Mouse (Mus musculus) heart, postnatal 0 days (tissue): ENCODE results near the gene Fkbp7. TPM values are rescaled to one million over a fixed set of nuclear protein-coding genes. Genes with fewer than 3 reads are reported as not detected.
"Not testable (repeated sequence)": the region's sequence is repeated elsewhere in the genome, so short reads cannot be mapped to it uniquely, and the experiment has no call there.

Experiments used
- ATAC-seq: fragments of 200-750 bp; cut with Nextera tagmentation; 2 replicates; pipeline ENCODE4 v1.8.0; 2017; ENCODE audit warnings: low read depth, moderate number of reproducible peaks, moderate library complexity; ENCODE audit not compliant: insufficient read depth
- DNase-seq: peaks from one replicate; pipeline ENCODE4 v3.0.0-alpha.2; 2016; ENCODE audit warnings: low spot score
- H3K27ac ChIP-seq: fragments of 300-500 bp; sonication (generic); 2 replicates; pipeline ENCODE4 v1.5.1; 2014; ENCODE audit warnings: low read depth, mild to moderate bottlenecking
- H3K27me3 ChIP-seq: fragments of 300-500 bp; sonication (generic); 2 replicates; pipeline ENCODE4 v1.6.1; 2014; ENCODE audit warnings: low read length, mixed read lengths; ENCODE audit not compliant: control insufficient read depth, insufficient read depth
- H3K36me3 ChIP-seq: fragments of 300-500 bp; sonication (generic); replicated peaks from 2 replicates; pipeline ENCODE4 v1.6.1; 2014; ENCODE audit warnings: low read length, mixed read lengths; ENCODE audit not compliant: control insufficient read depth, insufficient read depth
- H3K4me1 ChIP-seq: fragments of 300-500 bp; sonication (generic); 2 replicates; pipeline ENCODE4 v1.6.1; 2014; ENCODE audit warnings: antibody characterized with exemption; ENCODE audit not compliant: control insufficient read depth, insufficient read depth
- H3K4me2 ChIP-seq: fragments of 300-500 bp; sonication (generic); 2 replicates; pipeline ENCODE4 v1.6.1; 2014; ENCODE audit warnings: low read depth, mild to moderate bottlenecking, low read length, moderate library complexity
- H3K4me3 ChIP-seq: fragments of 300-500 bp; sonication (generic); 2 replicates; pipeline ENCODE4 v1.5.1; 2014; ENCODE audit warnings: low read depth, low read length
- H3K9ac ChIP-seq: fragments of 300-500 bp; sonication (generic); replicated peaks from 2 replicates; pipeline ENCODE4 v1.6.1; 2014; ENCODE audit warnings: low read depth, low read length, mixed read lengths
- H3K9me3 ChIP-seq: fragments of 300-500 bp; sonication (generic); replicated peaks from 2 replicates; pipeline ENCODE4 v1.6.1; 2016; ENCODE audit warnings: low read length; ENCODE audit not compliant: control insufficient read depth
- CTCF ChIP-seq: IDR thresholded peaks from 2 replicates; pipeline ENCODE4 v1.5.1; 2016; ENCODE audit warnings: antibody characterized with exemption, control low read depth, low read depth
- EP300 ChIP-seq: IDR thresholded peaks from 2 replicates; pipeline ENCODE4 v1.6.1; 2016; ENCODE audit warnings: antibody characterized with exemption, low read depth
- WGBS: fragments of 180-500 bp; shearing (Covaris S2); extraction: QIAGEN DNeasy Blood & Tissue Kit; methylation state at CpG from one replicate; pipeline ENCODE4 v1.1.7; 2014; 5-methylcytosine and 5-hydroxymethylcytosine counted together
- polyA plus RNA-seq: library from polyadenylated mRNA; unstranded; fragments of >200 nt; fragmentation: Nextera tagmentation; extraction: Ambion mirVana; gene quantifications from 2 replicates; pipeline ENCODE4 v1.2.1, GENCODE M21; 2015
- total RNA-seq: library from RNA; depleted of rRNA; stranded (reverse); fragments of >200 nt; gene quantifications from 2 replicates; pipeline ENCODE4 v1.2.3, GENCODE M21; 2014; ENCODE audit warnings: low replicate concordance

The Fkbp7 gene
- total and polyA plus RNA-seq, 2 experiments from 2014 or later, result 16.9 to 76.6 TPM

DNA sequence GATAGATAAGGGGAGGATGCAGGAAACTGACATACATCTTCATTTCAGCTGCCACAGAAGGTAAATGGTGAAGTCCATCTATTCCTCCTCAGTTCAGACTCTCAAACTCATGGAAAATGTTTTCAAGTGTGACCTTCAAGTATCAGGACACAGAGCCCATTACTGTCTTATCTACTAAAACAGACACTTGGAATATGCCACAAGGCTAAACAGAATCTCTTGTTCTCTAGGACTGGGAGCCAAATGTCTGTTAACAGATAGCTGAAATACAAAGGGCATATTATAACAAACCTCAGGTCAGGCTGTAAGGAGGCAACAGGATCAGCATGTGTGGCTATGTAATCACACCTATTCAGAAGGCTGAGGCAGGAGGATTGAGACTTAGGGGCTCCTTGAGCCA lies 29.1 kb downstream of the Fkbp7 start:
- no peak overlapping the region for H3K9ac ChIP-seq

DNA sequence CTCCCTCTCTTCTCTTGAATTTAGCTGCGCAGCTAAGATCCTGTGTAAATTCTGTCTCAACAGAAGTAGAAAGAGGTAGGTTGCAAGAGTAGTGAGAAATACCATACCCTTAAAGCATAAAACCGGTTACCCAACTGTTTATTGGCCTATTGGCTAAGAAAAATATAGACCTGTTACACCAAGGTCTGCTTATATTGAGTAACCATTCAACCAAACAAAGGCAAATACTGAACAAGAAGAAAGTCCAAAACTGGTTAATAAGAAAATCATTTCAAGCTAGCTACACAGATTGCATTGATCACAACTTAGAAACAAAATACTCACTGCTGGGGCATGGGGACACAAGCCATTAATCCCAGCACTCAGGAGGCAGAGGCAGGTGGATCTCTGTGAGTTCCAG lies 33.3 kb downstream of the Fkbp7 start:
- Histone ChIP-seq H3K27me3 (no peaks in the 10 kb centered on the region), H3K27ac (no peak overlapping the region), H3K9me3 (no peaks in the 10 kb centered on the region), H3K9ac (no peak overlapping the region), H3K36me3 (peaks cover 59% of the 10 kb centered on the region), H3K4me3 (no peak overlapping the region), H3K4me1 (no peaks in the 10 kb centered on the region), H3K4me2 (no peak overlapping the region)
- no peak for TF ChIP-seq CTCF
- no peak for TF ChIP-seq EP300
- no peak for ATAC-seq
- WGBS, result 93% methylated on average over 2 of the region's 2 CpGs
- no peak for DNase-seq

More for the DNA sequence above, 29.1 kb downstream of the Fkbp7 start:
- no peaks in the 10 kb centered on the region for H3K9me3 ChIP-seq
- no peaks in the 10 kb centered on the region for H3K27me3 ChIP-seq
- H3K4me3 ChIP-seq, result no peak overlapping the region
- no peak overlapping the region for H3K27ac ChIP-seq
- peaks cover 26% of the 10 kb centered on the region for H3K36me3 ChIP-seq
- H3K4me2 ChIP-seq, result no peak overlapping the region
- peaks cover 12% of the 10 kb centered on the region for H3K4me1 ChIP-seq
- TF ChIP-seq EP300 (no peak), CTCF (no peak)
- no peak for DNase-seq
- no peak for ATAC-seq

DNA sequence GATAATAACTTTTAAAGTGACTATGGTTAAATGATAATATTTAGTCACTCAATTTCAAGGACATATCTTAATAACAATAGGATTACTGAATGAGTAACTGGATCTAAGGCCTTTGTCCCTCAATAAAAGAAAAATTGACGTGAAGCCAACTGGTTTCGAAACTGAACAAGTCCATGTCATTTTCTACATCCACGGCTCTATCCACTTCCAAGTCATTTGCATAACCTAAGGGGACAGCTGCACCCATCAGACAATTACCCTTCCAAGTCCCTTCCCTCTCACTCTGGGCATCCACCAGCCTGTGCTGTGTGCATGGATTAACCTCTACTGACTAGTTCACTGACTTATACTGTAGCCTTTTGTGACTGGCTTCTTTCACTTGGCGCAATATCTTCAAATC lies 41.3 kb downstream of the Fkbp7 start:
- peaks cover 6% of the 10 kb centered on the region; the same call in 1 of the 2 replicates for H3K9me3 ChIP-seq
- WGBS, result 95% methylated on average over 4 of the region's 4 CpGs
- no peak for DNase-seq
- no peak for TF ChIP-seq CTCF
- no peak for TF ChIP-seq EP300
- H3K27me3 ChIP-seq, result no peaks in the 10 kb centered on the region
- H3K4me1 ChIP-seq, result no peaks in the 10 kb centered on the region
- no peak for ATAC-seq
- H3K27ac ChIP-seq, result no peak overlapping the region
- H3K4me3 ChIP-seq, result no peak overlapping the region
- no peak overlapping the region for H3K4me2 ChIP-seq
- H3K36me3 ChIP-seq, result peaks cover 73% of the 10 kb centered on the region
- H3K9ac ChIP-seq, result no peak overlapping the region

DNA sequence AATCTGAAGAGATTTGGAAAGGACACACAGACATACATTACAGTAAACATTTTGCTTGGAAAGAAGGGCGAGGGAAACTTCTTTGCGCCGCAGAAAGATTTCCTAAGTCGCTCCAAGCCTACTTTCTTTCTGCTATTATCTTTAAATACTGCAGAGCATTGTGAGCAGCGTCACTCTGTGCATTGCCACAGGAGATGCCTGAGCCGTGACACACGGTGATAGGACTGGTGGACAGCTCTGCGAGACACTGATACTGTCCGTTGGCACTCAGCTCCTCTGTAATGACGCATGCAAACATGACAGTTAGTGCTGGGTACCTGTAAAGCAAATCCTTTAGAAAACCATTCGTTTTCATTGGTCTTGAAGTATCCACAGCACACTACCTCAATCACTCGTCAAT lies 42.6 kb downstream of the Fkbp7 start:
- H3K9me3 ChIP-seq, result peaks cover 11% of the 10 kb centered on the region; the same call in 1 of the 2 replicates
- H3K4me3 ChIP-seq, result no peak overlapping the region
- DNase-seq (no peak), ATAC-seq (no peak)
- H3K9ac ChIP-seq, result no peak overlapping the region
- no peak overlapping the region for H3K27ac ChIP-seq
- peaks cover 72% of the 10 kb centered on the region for H3K36me3 ChIP-seq
- H3K27me3 ChIP-seq, result no peaks in the 10 kb centered on the region
- 70% methylated on average over 12 of the region's 12 CpGs for WGBS
- no peaks in the 10 kb centered on the region for H3K4me1 ChIP-seq
- no peak overlapping the region for H3K4me2 ChIP-seq
- TF ChIP-seq CTCF, result no peak
- no peak for TF ChIP-seq EP300

DNA sequence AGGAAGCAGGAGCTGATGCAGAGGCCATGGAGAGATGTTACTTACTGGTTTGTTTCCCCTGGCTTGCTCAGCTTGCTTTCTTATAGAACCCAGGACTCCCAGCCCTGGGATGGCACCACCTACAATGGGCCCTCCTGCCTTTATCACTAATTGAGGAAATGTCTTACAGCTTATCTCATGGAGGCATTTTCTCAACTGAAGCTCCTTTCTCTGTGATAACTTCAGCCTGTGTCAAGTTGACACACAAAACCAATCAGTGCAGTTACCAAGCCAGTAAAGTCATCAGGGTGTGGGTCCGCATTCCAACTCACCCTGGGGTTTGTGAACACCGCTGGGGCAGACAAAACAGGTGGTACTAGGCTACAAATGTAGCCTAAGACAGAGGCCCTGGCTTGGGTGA lies 50.6 kb downstream of the Fkbp7 start:
- ATAC-seq, DNase-seq, H3K4me2 ChIP-seq, H3K4me3 ChIP-seq, H3K9ac ChIP-seq, H3K27me3 ChIP-seq, H3K4me1 ChIP-seq, H3K27ac ChIP-seq: not testable (repeated sequence)
- peaks cover 29% of the 10 kb centered on the region for H3K36me3 ChIP-seq
- peaks cover 11% of the 10 kb centered on the region; the same call in 1 of the 2 replicates for H3K9me3 ChIP-seq
- WGBS, result 82% methylated on average over 2 of the region's 2 CpGs

DNA sequence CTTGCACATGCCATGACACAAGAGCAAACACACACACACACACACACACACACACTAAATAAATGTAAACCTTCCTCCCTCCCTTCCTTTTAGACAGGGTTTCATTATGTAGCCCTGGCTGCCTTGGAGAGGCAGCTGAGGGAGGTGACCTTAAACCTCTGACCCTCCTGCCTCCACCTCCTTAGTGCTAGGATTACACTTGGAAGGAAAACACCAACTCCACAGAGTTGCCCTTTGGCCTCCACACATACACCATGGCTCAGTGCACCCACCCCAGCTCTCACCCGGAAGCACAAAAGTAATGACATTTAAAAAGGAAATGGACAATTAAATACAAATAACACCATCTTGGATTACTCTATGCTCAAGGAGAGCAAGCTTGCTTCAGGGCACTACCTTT lies 51.2 kb downstream of the Fkbp7 start:
- DNase-seq (no peak), ATAC-seq (no peak)
- peaks cover 23% of the 10 kb centered on the region for H3K36me3 ChIP-seq
- H3K27ac ChIP-seq, result no peak overlapping the region
- H3K4me3 ChIP-seq, result no peak overlapping the region
- TF ChIP-seq CTCF (no peak), EP300 (no peak)
- peaks cover 6% of the 10 kb centered on the region; the same call in 1 of the 2 replicates for H3K9me3 ChIP-seq
- no peak overlapping the region for H3K9ac ChIP-seq
- H3K27me3 ChIP-seq, result no peaks in the 10 kb centered on the region
- WGBS, result 85% methylated on average over 1 of the region's 1 CpGs
- no peak overlapping the region for H3K4me2 ChIP-seq
- H3K4me1 ChIP-seq, result no peaks in the 10 kb centered on the region
